Mouse (Mus musculus): ENCODE data around the gene Ttc27.

- TF ChIP-seq CTCF (IDR thresholded peaks at IDR 0.05; ENCODE audit: low read depth) (no peak), EP300 (optimal IDR thresholded peaks at IDR 0.05) (no peak)
These were observed 125.1 kb downstream of the Ttc27 start for GRCm38 (mm10) chr17:74842603-74843002.
